Mouse (Mus musculus): Measurements from ENCODE around the gene Dcbld1. TPM values are rescaled to one million over a fixed set of nuclear protein-coding genes. Genes with fewer than 3 reads are reported as not detected.

The Dcbld1 gene
- polyA plus RNA-seq, 1 experiment from 2014 or later = 21.9 TPM

DNA sequence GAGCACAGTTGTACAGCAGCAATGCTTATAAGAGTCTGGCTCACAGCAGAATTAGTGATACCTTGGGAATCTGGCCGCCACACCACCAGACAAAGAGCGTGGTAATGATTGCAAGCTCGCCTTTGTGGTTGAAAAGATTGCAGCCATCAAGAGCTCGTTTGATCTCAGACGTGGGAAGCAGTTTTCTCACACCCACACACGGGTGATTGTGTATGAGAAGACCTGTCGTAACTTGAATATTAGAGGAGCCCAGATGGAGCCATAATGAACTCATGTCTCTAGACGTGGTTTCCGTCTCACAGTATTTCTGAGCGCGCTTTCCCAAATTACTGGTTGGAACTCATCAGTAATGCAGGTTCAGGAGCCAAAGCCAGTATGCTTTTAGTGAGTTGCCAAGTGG, 20.0 kb downstream of the Dcbld1 start:
- no peaks in the 10 kb centered on the region for H3K27me3 ChIP-seq (ENCODE audit: control insufficient read depth, insufficient read depth, low read length)
- H3K27ac ChIP-seq (replicated peaks; ENCODE audit: low read depth, low read length) = no peak overlapping the region
- ATAC-seq (ENCODE audit: insufficient number of reproducible peaks, low FRiP score, low TSS enrichment, low read depth) (no peak), DNase-seq (ENCODE audit: low spot score) (no peak)
- no peak overlapping the region for H3K4me3 ChIP-seq (ENCODE audit: low read depth, low read length)
- WGBS = 72% methylated on average over 11 of the region's 11 CpGs
- H3K36me3 ChIP-seq (ENCODE audit: control insufficient read depth, insufficient read depth, low read length) = no peaks in the 10 kb centered on the region; the same call in 1 of the 2 replicates
- no peaks in the 10 kb centered on the region for H3K9me3 ChIP-seq (ENCODE audit: control insufficient read depth, low read length)
- H3K9ac ChIP-seq (ENCODE audit: low read length) = no peak overlapping the region
- no peak overlapping the region for H3K4me2 ChIP-seq (ENCODE audit: low read depth, severe bottlenecking)
- no peaks in the 10 kb centered on the region for H3K4me1 ChIP-seq (ENCODE audit: control insufficient read depth, insufficient read depth, low read length)

- H3K9ac ChIP-seq (ENCODE audit: low read length) = no peak overlapping the region
- ATAC-seq (ENCODE audit: insufficient number of reproducible peaks, low FRiP score, low TSS enrichment, low read depth) (no peak), DNase-seq (ENCODE audit: low spot score) (no peak)
- WGBS = 58% methylated on average over 2 of the region's 2 CpGs
- no peaks in the 10 kb centered on the region for H3K9me3 ChIP-seq (ENCODE audit: control insufficient read depth, low read length)
- H3K36me3 ChIP-seq (ENCODE audit: control insufficient read depth, insufficient read depth, low read length) = no peaks in the 10 kb centered on the region
- no peaks in the 10 kb centered on the region for H3K4me1 ChIP-seq (ENCODE audit: control insufficient read depth, insufficient read depth, low read length)
- no peak overlapping the region for H3K4me3 ChIP-seq (ENCODE audit: low read depth, low read length)
- H3K27ac ChIP-seq (replicated peaks; ENCODE audit: low read depth, low read length) = no peak overlapping the region
- H3K27me3 ChIP-seq (ENCODE audit: control insufficient read depth, insufficient read depth, low read length) = no peaks in the 10 kb centered on the region
- no peak overlapping the region for H3K4me2 ChIP-seq (ENCODE audit: low read depth, severe bottlenecking)
Measured at GRCm38 (mm10) chr10:52257768-52258167, 24.3 kb downstream of the Dcbld1 start.

DNA sequence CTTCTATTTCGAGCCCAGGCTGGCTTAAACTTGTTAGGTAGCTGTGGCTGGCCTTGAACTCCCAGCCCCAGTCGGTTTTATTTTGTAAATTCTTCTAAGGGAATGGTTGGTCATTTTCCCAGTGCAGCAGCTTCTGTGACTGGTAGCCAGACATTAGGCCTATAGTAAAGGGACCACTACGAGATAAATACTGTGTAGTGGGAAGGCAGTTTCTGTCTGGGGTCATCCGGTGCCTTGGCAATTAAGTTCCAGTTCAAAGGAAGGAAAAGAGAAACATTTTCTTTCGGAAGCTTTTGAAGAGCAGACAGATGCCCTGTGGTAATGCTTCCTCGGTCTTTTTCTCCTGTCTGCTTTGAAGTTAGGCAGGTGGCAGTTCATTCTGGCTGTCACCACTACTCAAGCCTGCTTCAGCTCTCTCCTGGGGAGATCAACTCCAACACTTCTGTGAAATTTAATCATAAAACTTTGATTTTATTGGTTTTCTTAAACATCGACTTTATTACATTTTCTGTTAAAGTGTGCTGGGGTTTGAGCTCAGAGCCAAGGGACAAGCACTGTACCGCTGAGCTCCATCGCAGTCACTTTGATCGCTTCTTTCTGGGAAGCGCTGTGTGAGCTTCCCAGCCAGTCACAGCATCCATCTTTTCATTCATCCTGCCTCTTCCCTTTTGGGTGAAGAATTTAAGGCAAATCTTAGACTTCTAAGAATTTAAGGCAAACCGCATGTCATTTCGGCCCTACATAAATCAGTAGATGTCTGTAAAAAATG, 24.9 kb downstream of the Dcbld1 start:
- no peak for DNase-seq (ENCODE audit: low spot score)
- H3K36me3 ChIP-seq (ENCODE audit: control insufficient read depth, insufficient read depth, low read length) = no peaks in the 10 kb centered on the region
- H3K27me3 ChIP-seq (ENCODE audit: control insufficient read depth, insufficient read depth, low read length) = no peaks in the 10 kb centered on the region
- no peak overlapping the region for H3K27ac ChIP-seq (replicated peaks; ENCODE audit: low read depth, low read length)
- H3K9ac ChIP-seq (ENCODE audit: low read length) = no peak overlapping the region
- no peak overlapping the region for H3K4me3 ChIP-seq (ENCODE audit: low read depth, low read length)
- H3K4me1 ChIP-seq (ENCODE audit: control insufficient read depth, insufficient read depth, low read length) = no peaks in the 10 kb centered on the region
- WGBS = 30% methylated on average over 13 of the region's 13 CpGs
- H3K9me3 ChIP-seq (ENCODE audit: control insufficient read depth, low read length) = no peaks in the 10 kb centered on the region
- H3K4me2 ChIP-seq (ENCODE audit: low read depth, severe bottlenecking) = no peak overlapping the region
- no peak for ATAC-seq (ENCODE audit: insufficient number of reproducible peaks, low FRiP score, low TSS enrichment, low read depth)

DNA sequence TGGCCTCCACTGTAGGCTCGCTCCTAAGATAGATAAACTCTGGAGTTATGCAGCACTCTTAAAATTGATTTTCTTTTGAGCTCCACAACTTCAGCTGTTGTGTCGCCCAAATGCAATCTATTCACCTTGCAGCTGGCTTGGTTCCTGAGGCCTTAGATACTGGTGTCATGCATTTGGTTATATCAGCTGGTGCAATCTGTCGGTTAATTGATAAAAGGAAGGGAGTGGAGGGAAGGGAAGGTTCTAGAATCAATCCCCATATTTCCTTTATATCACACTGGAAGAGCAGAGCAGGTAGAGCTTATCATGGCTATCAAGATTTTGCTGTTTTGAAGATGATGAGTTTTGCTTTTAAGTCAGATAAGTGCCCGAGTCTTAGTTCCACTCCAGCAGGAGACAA, 26.8 kb downstream of the Dcbld1 start:
- DNase-seq (ENCODE audit: low spot score) (no peak), ATAC-seq (ENCODE audit: insufficient number of reproducible peaks, low FRiP score, low TSS enrichment, low read depth) (no peak)
- Histone ChIP-seq H3K9ac (ENCODE audit: low read length) (no peak overlapping the region), H3K9me3 (ENCODE audit: control insufficient read depth, low read length) (no peaks in the 10 kb centered on the region), H3K27me3 (ENCODE audit: control insufficient read depth, insufficient read depth, low read length) (no peaks in the 10 kb centered on the region), H3K4me2 (ENCODE audit: low read depth, severe bottlenecking) (no peak overlapping the region), H3K4me3 (ENCODE audit: low read depth, low read length) (no peak overlapping the region), H3K4me1 (ENCODE audit: control insufficient read depth, insufficient read depth, low read length) (no peaks in the 10 kb centered on the region), H3K36me3 (ENCODE audit: control insufficient read depth, insufficient read depth, low read length) (peaks cover under 1% of the 10 kb centered on the region; the same call in 1 of the 2 replicates), H3K27ac (replicated peaks; ENCODE audit: low read depth, low read length) (no peak overlapping the region)
- WGBS = 92% methylated on average over 4 of the region's 4 CpGs

GRCm38 (mm10) chr10:52264162-52264561, 30.7 kb downstream of the Dcbld1 start:
- Histone ChIP-seq H3K9me3 (ENCODE audit: control insufficient read depth, low read length) (no peaks in the 10 kb centered on the region), H3K4me3 (ENCODE audit: low read depth, low read length) (no peak overlapping the region), H3K27me3 (ENCODE audit: control insufficient read depth, insufficient read depth, low read length) (no peaks in the 10 kb centered on the region), H3K36me3 (ENCODE audit: control insufficient read depth, insufficient read depth, low read length) (peaks cover 3% of the 10 kb centered on the region; the same call in 1 of the 2 replicates), H3K27ac (replicated peaks; ENCODE audit: low read depth, low read length) (no peak overlapping the region), H3K9ac (ENCODE audit: low read length) (no peak overlapping the region), H3K4me1 (ENCODE audit: control insufficient read depth, insufficient read depth, low read length) (no peaks in the 10 kb centered on the region), H3K4me2 (ENCODE audit: low read depth, severe bottlenecking) (no peak overlapping the region)
- DNase-seq (ENCODE audit: low spot score) = no peak
- no peak for ATAC-seq (ENCODE audit: insufficient number of reproducible peaks, low FRiP score, low TSS enrichment, low read depth)
- WGBS = 90% methylated on average over 5 of the region's 5 CpGs

DNA sequence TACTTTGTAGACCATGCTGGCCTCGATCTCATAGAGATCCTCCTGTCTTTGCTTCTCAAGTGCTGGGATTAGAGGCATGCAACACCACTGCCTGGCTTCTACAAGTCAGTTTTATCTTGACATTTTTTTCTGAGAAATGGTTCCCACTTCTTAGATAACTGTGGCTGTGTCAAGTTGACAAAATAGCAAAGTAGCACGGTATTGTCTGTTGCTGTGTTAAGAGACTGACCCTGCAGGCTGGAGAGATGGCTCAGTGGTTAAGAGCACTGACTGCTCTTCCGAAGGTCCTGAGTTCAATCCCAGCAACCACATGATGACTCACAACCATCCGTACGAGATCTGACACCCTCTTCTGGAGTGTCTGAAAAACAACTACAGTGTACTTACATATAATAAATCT, 35.5 kb downstream of the Dcbld1 start:
- 92% methylated on average over 5 of the region's 5 CpGs for WGBS
- Histone ChIP-seq H3K9ac (ENCODE audit: low read length) (no peak overlapping the region), H3K27ac (replicated peaks; ENCODE audit: low read depth, low read length) (no peak overlapping the region), H3K4me1 (ENCODE audit: control insufficient read depth, insufficient read depth, low read length) (no peaks in the 10 kb centered on the region), H3K9me3 (ENCODE audit: control insufficient read depth, low read length) (no peaks in the 10 kb centered on the region), H3K4me2 (ENCODE audit: low read depth, severe bottlenecking) (no peak overlapping the region), H3K36me3 (ENCODE audit: control insufficient read depth, insufficient read depth, low read length) (peaks cover 3% of the 10 kb centered on the region; the same call in 1 of the 2 replicates), H3K27me3 (ENCODE audit: control insufficient read depth, insufficient read depth, low read length) (no peaks in the 10 kb centered on the region), H3K4me3 (ENCODE audit: low read depth, low read length) (no peak overlapping the region)
- no peak for ATAC-seq (ENCODE audit: insufficient number of reproducible peaks, low FRiP score, low TSS enrichment, low read depth)
- no peak for DNase-seq (ENCODE audit: low spot score)

DNA sequence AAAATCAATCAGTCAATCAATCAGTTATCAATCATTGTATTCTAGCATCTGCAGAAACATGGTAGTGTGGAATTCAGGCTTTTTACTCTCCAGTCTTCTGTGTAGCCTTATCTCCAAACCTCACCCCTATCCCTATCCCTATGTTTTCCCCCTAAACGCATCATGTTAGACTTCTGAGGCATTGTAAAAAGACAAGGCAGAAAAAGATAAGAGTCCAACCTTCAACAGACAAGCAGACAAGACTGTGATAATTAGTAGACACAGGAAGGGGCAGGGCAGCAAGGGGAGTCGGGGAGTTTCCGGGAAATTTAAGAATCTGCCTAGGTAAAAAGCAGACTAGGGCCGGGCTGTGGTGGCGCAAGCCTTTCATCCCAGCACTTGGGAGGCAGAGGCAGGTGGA, 38.0 kb downstream of the Dcbld1 start:
- Histone ChIP-seq H3K4me2 (ENCODE audit: low read depth, severe bottlenecking) (no peak overlapping the region), H3K4me1 (ENCODE audit: control insufficient read depth, insufficient read depth, low read length) (no peaks in the 10 kb centered on the region), H3K4me3 (ENCODE audit: low read depth, low read length) (no peak overlapping the region), H3K27me3 (ENCODE audit: control insufficient read depth, insufficient read depth, low read length) (no peaks in the 10 kb centered on the region), H3K27ac (replicated peaks; ENCODE audit: low read depth, low read length) (no peak overlapping the region), H3K9ac (ENCODE audit: low read length) (no peak overlapping the region), H3K9me3 (ENCODE audit: control insufficient read depth, low read length) (no peaks in the 10 kb centered on the region), H3K36me3 (ENCODE audit: control insufficient read depth, insufficient read depth, low read length) (no peaks in the 10 kb centered on the region)
- 81% methylated on average over 5 of the region's 5 CpGs for WGBS
- DNase-seq (ENCODE audit: low spot score) (no peak), ATAC-seq (ENCODE audit: insufficient number of reproducible peaks, low FRiP score, low TSS enrichment, low read depth) (no peak)

- no peak overlapping the region for H3K4me2 ChIP-seq (ENCODE audit: low read depth, severe bottlenecking)
- H3K9ac ChIP-seq (ENCODE audit: low read length) = no peak overlapping the region
- DNase-seq (ENCODE audit: low spot score) (no peak), ATAC-seq (ENCODE audit: insufficient number of reproducible peaks, low FRiP score, low TSS enrichment, low read depth) (no peak)
- no peaks in the 10 kb centered on the region for H3K27me3 ChIP-seq (ENCODE audit: control insufficient read depth, insufficient read depth, low read length)
- H3K27ac ChIP-seq (replicated peaks; ENCODE audit: low read depth, low read length) = no peak overlapping the region
- H3K4me1 ChIP-seq (ENCODE audit: control insufficient read depth, insufficient read depth, low read length) = no peaks in the 10 kb centered on the region
- no peaks in the 10 kb centered on the region for H3K9me3 ChIP-seq (ENCODE audit: control insufficient read depth, low read length)
- WGBS = 76% methylated on average over 2 of the region's 2 CpGs
- H3K36me3 ChIP-seq (ENCODE audit: control insufficient read depth, insufficient read depth, low read length) = no peaks in the 10 kb centered on the region
- no peak overlapping the region for H3K4me3 ChIP-seq (ENCODE audit: low read depth, low read length)
Measured at GRCm38 (mm10) chr10:52273012-52273411, 39.6 kb downstream of the Dcbld1 start.

All from limb, embryonic 11.5 days (tissue).